Mouse (Mus musculus) gastrocnemius, postnatal 14 days (tissue): ENCODE data around the gene AC140267.1. TPM values are rescaled to one million over a fixed set of nuclear protein-coding genes. Genes with fewer than 3 reads are reported as not detected.

Source experiments
- DNase-seq: peaks from one replicate; pipeline ENCODE4 v3.0.0; 2021; ENCODE audit warnings: mixed read lengths
- intact Hi-C: fragments of 180-260 bp; cut with DNase I; formaldehyde crosslinking; loops from one replicate; pipeline ENCODE4 v1.15.1; 2025; ENCODE audit warnings: low total_unique reads
- total RNA-seq, 2 experiments: library from RNA; stranded (reverse); gene quantifications; 2 replicates each; pipeline ENCODE4 v1.2.3; 2021

Gene AC140267.1
- total RNA-seq, 2 experiments from 2014 or later: 2.2 to 6.2 TPM

- intact Hi-C loops: no loop called here
- DNase-seq: peak; percentile 30
Measured at GRCm38 (mm10) chr15:80258240-80259170, 22.9 kb downstream of the AC140267.1 start.

GRCm38 (mm10) chr15:80259406-80260045 is 23.9 kb downstream of the AC140267.1 start:
- DNase-seq: no peak
- intact Hi-C loops: loop anchor here (5.0 kb wide), 1 partner anchor 32 kb away; no protein-coding TSS in a partner anchor

GRCm38 (mm10) chr15:80260677-80261076 is 25.0 kb downstream of the AC140267.1 start:
- intact Hi-C loops: loop anchor here (5.0 kb wide), 1 partner anchor 33 kb away; no protein-coding TSS in a partner anchor
- DNase-seq: peak; percentile 81

- intact Hi-C loops: loop anchor here (5.0 kb wide), 1 partner anchor 34 kb away; no protein-coding TSS in a partner anchor
Measured at GRCm38 (mm10) chr15:80261100-80261499, 25.5 kb downstream of the AC140267.1 start.

GRCm38 (mm10) chr15:80263610-80264575 is 28.3 kb downstream of the AC140267.1 start, which contains the start of gene Rps19bp1:
TSS of gene Rps19bp1 (minus strand) at chr15:80264315.
- intact Hi-C loops: loop anchor here (5.0 kb wide), 1 partner anchor 37 kb away; no protein-coding TSS in a partner anchor
- peak; percentile 89 for DNase-seq

More at GRCm38 (mm10) chr15:80261100-80261499, 25.5 kb downstream of the AC140267.1 start:
- no peak for DNase-seq

- DNase-seq: peak; percentile 64
Measured at GRCm38 (mm10) chr15:80266281-80266680, 30.6 kb downstream of the AC140267.1 start.

GRCm38 (mm10) chr15:80271858-80272396 is 36.3 kb downstream of the AC140267.1 start:
- intact Hi-C loops: no loop called here
- no peak for DNase-seq

More at GRCm38 (mm10) chr15:80266281-80266680, 30.6 kb downstream of the AC140267.1 start:
- intact Hi-C loops: loop anchor here (5.0 kb wide), 1 partner anchor 426 kb away; no protein-coding TSS in a partner anchor

- no peak for DNase-seq
Measured at GRCm38 (mm10) chr15:80277107-80277506, 41.5 kb downstream of the AC140267.1 start.

GRCm38 (mm10) chr15:80277625-80278024 is 42.0 kb downstream of the AC140267.1 start:
- DNase-seq: peak; percentile 62
- intact Hi-C loops: no loop called here

More at GRCm38 (mm10) chr15:80277107-80277506, 41.5 kb downstream of the AC140267.1 start:
- intact Hi-C loops: no loop called here

GRCm38 (mm10) chr15:80278121-80278759 is 42.6 kb downstream of the AC140267.1 start:
- intact Hi-C loops: no loop called here
- DNase-seq: no peak

GRCm38 (mm10) chr15:80279053-80279452 is 43.4 kb downstream of the AC140267.1 start:
- intact Hi-C loops: no loop called here
- DNase-seq: no peak

GRCm38 (mm10) chr15:80280646-80281045 is 45.0 kb downstream of the AC140267.1 start:
- no peak for DNase-seq
- intact Hi-C loops: no loop called here

Other genes starting within 250 kb of the AC140267.1 start
- gene Pdgfb, start 220.9 kb upstream of the AC140267.1 start, total RNA-seq: 10 to 100 TPM; 25.2 to 38.5 TPM
- gene Syngr1, start 144.5 kb upstream of the AC140267.1 start, total RNA-seq: 10 to 100 TPM; 16.6 to 20.1 TPM
- 100 to 1,000 TPM; 129 to 167 TPM for gene Rpl3, start 144.0 kb upstream of the AC140267.1 start, total RNA-seq
- gene Tab1, start 102.7 kb upstream of the AC140267.1 start, total RNA-seq: 10 to 100 TPM; 13.1 to 15.1 TPM
- 1 to 10 TPM; 1.3 to 3.1 TPM for gene Mgat3, start 62.1 kb upstream of the AC140267.1 start, total RNA-seq
- 10 to 100 TPM; 20.7 TPM for gene Mief1, start 1.8 kb upstream of the AC140267.1 start, total RNA-seq
- gene Atf4, start 19.3 kb downstream of the AC140267.1 start, total RNA-seq: 100 to 1,000 TPM; 101 to 102 TPM
- gene Rps19bp1, start 28.5 kb downstream of the AC140267.1 start, total RNA-seq: 10 to 100 TPM; 15.8 to 17.7 TPM
- gene Cacna1i, start 51.4 kb downstream of the AC140267.1 start, total RNA-seq: under 1 TPM; 0.02 to 0.07 TPM